Mouse (Mus musculus) liver, embryonic 15.5 days (tissue): ENCODE measurements around the gene Msi2. TPM values are rescaled to one million over a fixed set of nuclear protein-coding genes. Genes with fewer than 3 reads are reported as not detected.

Experiments used
- ATAC-seq: fragments of 200-750 bp; cut with Nextera tagmentation; 2 replicates; pipeline ENCODE4 v1.8.0; 2017; ENCODE audit warnings: moderate number of reproducible peaks, mild to moderate bottlenecking, moderate library complexity; ENCODE audit not compliant: insufficient read depth
- H3K27ac ChIP-seq: fragments of 300-500 bp; sonication (generic); replicated peaks from 2 replicates; pipeline ENCODE4 v1.5.1; 2015; ENCODE audit warnings: mild to moderate bottlenecking, inconsistent platforms
- H3K27me3 ChIP-seq: fragments of 300-500 bp; sonication (generic); 2 replicates; pipeline ENCODE4 v1.6.1; 2015; ENCODE audit warnings: mild to moderate bottlenecking, inconsistent platforms
- H3K36me3 ChIP-seq: fragments of 300-500 bp; sonication (generic); replicated peaks from 2 replicates; pipeline ENCODE4 v1.6.1; 2015; ENCODE audit warnings: moderate library complexity, mild to moderate bottlenecking, inconsistent platforms
- H3K4me1 ChIP-seq: fragments of 300-500 bp; sonication (generic); replicated peaks from 2 replicates; pipeline ENCODE4 v1.6.1; 2015; ENCODE audit warnings: inconsistent platforms
- H3K4me2 ChIP-seq: fragments of 300-500 bp; sonication (generic); 2 replicates; pipeline ENCODE4 v1.6.1; 2015; ENCODE audit warnings: moderate library complexity, mild to moderate bottlenecking, inconsistent platforms
- H3K4me3 ChIP-seq: fragments of 300-500 bp; sonication (generic); replicated peaks from 2 replicates; pipeline ENCODE4 v1.5.1; 2015; ENCODE audit warnings: mild to moderate bottlenecking, inconsistent platforms
- H3K9ac ChIP-seq: fragments of 300-500 bp; sonication (generic); 2 replicates; pipeline ENCODE4 v1.6.1; 2015; ENCODE audit warnings: moderate library complexity, mild to moderate bottlenecking, inconsistent platforms
- H3K9me3 ChIP-seq: fragments of 300-500 bp; sonication (generic); replicated peaks from 2 replicates; pipeline ENCODE4 v1.6.1; 2016; ENCODE audit warnings: inconsistent platforms
- WGBS: fragments of 180-500 bp; shearing (Covaris S2); methylation state at CpG from one replicate; pipeline ENCODE4 v1.1.7; 2015; ENCODE audit warnings: mixed read lengths; ENCODE audit not compliant: insufficient replicate concordance; 5-methylcytosine and 5-hydroxymethylcytosine counted together
- polyA plus RNA-seq: library from polyadenylated mRNA; unstranded; fragments of >200 nt; fragmentation: Nextera tagmentation; extraction: Ambion mirVana; gene quantifications from 2 replicates; pipeline ENCODE4 v1.2.1, GENCODE M21; 2015

The Msi2 gene
- polyA plus RNA-seq, 1 experiment from 2014 or later = 3.1 TPM

- Histone ChIP-seq H3K9me3 (no peaks in the 10 kb centered on the region), H3K27ac (no peak overlapping the region), H3K4me3 (no peak overlapping the region), H3K9ac (no peak overlapping the region), H3K4me2 (no peak overlapping the region), H3K36me3 (no peaks in the 10 kb centered on the region), H3K27me3 (no peaks in the 10 kb centered on the region), H3K4me1 (peaks cover 7% of the 10 kb centered on the region; the same call in 1 of the 2 replicates)
- WGBS = 70% methylated on average over 12 of the region's 12 CpGs
- no peak for ATAC-seq
These were observed 201.5 kb downstream of the Msi2 start for GRCm38 (mm10) chr11:88516596-88517485.

GRCm38 (mm10) chr11:88515736-88516583, 202.4 kb downstream of the Msi2 start:
- WGBS = 61% methylated on average over 6 of the region's 6 CpGs
- H3K27ac ChIP-seq = no peak overlapping the region
- H3K4me2 ChIP-seq = no peak overlapping the region

GRCm38 (mm10) chr11:88515267-88515666, 203.0 kb downstream of the Msi2 start:
- WGBS = 80% methylated on average over 2 of the region's 2 CpGs
- H3K27me3 ChIP-seq = no peaks in the 10 kb centered on the region
- no peak overlapping the region for H3K9ac ChIP-seq
- no peak for ATAC-seq
- no peak overlapping the region for H3K27ac ChIP-seq
- no peak overlapping the region for H3K4me3 ChIP-seq
- H3K36me3 ChIP-seq = no peaks in the 10 kb centered on the region
- no peak overlapping the region for H3K4me2 ChIP-seq
- peaks cover 7% of the 10 kb centered on the region; the same call in 1 of the 2 replicates for H3K4me1 ChIP-seq
- H3K9me3 ChIP-seq = no peaks in the 10 kb centered on the region

More at GRCm38 (mm10) chr11:88515736-88516583, 202.4 kb downstream of the Msi2 start:
- Histone ChIP-seq H3K27me3 (no peaks in the 10 kb centered on the region), H3K4me1 (peaks cover 7% of the 10 kb centered on the region; the same call in 1 of the 2 replicates), H3K9me3 (no peaks in the 10 kb centered on the region), H3K9ac (no peak overlapping the region), H3K4me3 (no peak overlapping the region), H3K36me3 (no peaks in the 10 kb centered on the region)
- ATAC-seq = no peak

- no peak overlapping the region for H3K9ac ChIP-seq
- 79% methylated on average over 12 of the region's 12 CpGs for WGBS
- H3K27me3 ChIP-seq = no peaks in the 10 kb centered on the region
- H3K9me3 ChIP-seq = no peaks in the 10 kb centered on the region
- peaks cover 7% of the 10 kb centered on the region; the same call in 1 of the 2 replicates for H3K4me1 ChIP-seq
- H3K4me2 ChIP-seq = no peak overlapping the region
- H3K27ac ChIP-seq = no peak overlapping the region
- no peak overlapping the region for H3K4me3 ChIP-seq
- ATAC-seq = no peak
- H3K36me3 ChIP-seq = no peaks in the 10 kb centered on the region
These were observed 204.0 kb downstream of the Msi2 start for GRCm38 (mm10) chr11:88514151-88514926.

GRCm38 (mm10) chr11:88512580-88512979, 205.7 kb downstream of the Msi2 start:
- Histone ChIP-seq H3K36me3 (no peaks in the 10 kb centered on the region), H3K27ac (no peak overlapping the region), H3K27me3 (no peaks in the 10 kb centered on the region), H3K4me1 (peaks cover 7% of the 10 kb centered on the region; the same call in 1 of the 2 replicates), H3K4me3 (no peak overlapping the region), H3K9ac (no peak overlapping the region), H3K4me2 (no peak overlapping the region), H3K9me3 (no peaks in the 10 kb centered on the region)
- 53% methylated on average over 4 of the region's 4 CpGs for WGBS
- no peak for ATAC-seq

GRCm38 (mm10) chr11:88510282-88510850, 207.9 kb downstream of the Msi2 start:
- Histone ChIP-seq H3K4me2 (no peak overlapping the region), H3K9me3 (no peaks in the 10 kb centered on the region), H3K4me3 (no peak overlapping the region), H3K27ac (no peak overlapping the region), H3K27me3 (no peaks in the 10 kb centered on the region), H3K4me1 (peaks cover 7% of the 10 kb centered on the region; the same call in 1 of the 2 replicates), H3K36me3 (no peaks in the 10 kb centered on the region), H3K9ac (no peak overlapping the region)
- no peak for ATAC-seq
- WGBS = 64% methylated on average over 8 of the region's 8 CpGs

- no peak for ATAC-seq
- H3K27me3 ChIP-seq = no peaks in the 10 kb centered on the region
- no peaks in the 10 kb centered on the region for H3K36me3 ChIP-seq
- no peak overlapping the region for H3K9ac ChIP-seq
- no peak overlapping the region for H3K4me2 ChIP-seq
- H3K9me3 ChIP-seq = no peaks in the 10 kb centered on the region
- no peak overlapping the region for H3K27ac ChIP-seq
- H3K4me1 ChIP-seq = peaks cover 4% of the 10 kb centered on the region; the same call in 1 of the 2 replicates
- no peak overlapping the region for H3K4me3 ChIP-seq
- WGBS = 71% methylated on average over 4 of the region's 4 CpGs
These were observed 208.8 kb downstream of the Msi2 start for GRCm38 (mm10) chr11:88509464-88509863.

GRCm38 (mm10) chr11:88508133-88508532, 210.2 kb downstream of the Msi2 start:
- Histone ChIP-seq H3K4me2 (no peak overlapping the region), H3K9me3 (no peaks in the 10 kb centered on the region), H3K4me3 (no peak overlapping the region), H3K27ac (no peak overlapping the region), H3K4me1 (no peaks in the 10 kb centered on the region), H3K9ac (no peak overlapping the region), H3K36me3 (no peaks in the 10 kb centered on the region), H3K27me3 (no peaks in the 10 kb centered on the region)
- no peak for ATAC-seq
- WGBS = 68% methylated on average over 7 of the region's 7 CpGs

- Histone ChIP-seq H3K9me3 (no peaks in the 10 kb centered on the region), H3K4me3 (no peak overlapping the region), H3K4me2 (no peak overlapping the region), H3K27me3 (no peaks in the 10 kb centered on the region), H3K36me3 (no peaks in the 10 kb centered on the region), H3K4me1 (no peaks in the 10 kb centered on the region), H3K9ac (no peak overlapping the region), H3K27ac (no peak overlapping the region)
- WGBS = 72% methylated on average over 5 of the region's 5 CpGs
- no peak for ATAC-seq
These were observed 211.5 kb downstream of the Msi2 start for GRCm38 (mm10) chr11:88506544-88507419.

GRCm38 (mm10) chr11:88506109-88506508, 212.2 kb downstream of the Msi2 start:
- H3K27ac ChIP-seq = no peak overlapping the region
- ATAC-seq = no peak
- H3K9me3 ChIP-seq = no peaks in the 10 kb centered on the region
- no peaks in the 10 kb centered on the region for H3K4me1 ChIP-seq
- no peaks in the 10 kb centered on the region for H3K36me3 ChIP-seq
- no peaks in the 10 kb centered on the region for H3K27me3 ChIP-seq
- WGBS = 90% methylated on average over 13 of the region's 13 CpGs
- no peak overlapping the region for H3K9ac ChIP-seq
- no peak overlapping the region for H3K4me2 ChIP-seq
- H3K4me3 ChIP-seq = no peak overlapping the region
